Mouse (Mus musculus) cerebellum, adult 2 months (tissue): Measurements from ENCODE around the gene Gpr183. TPM values are rescaled to one million over a fixed set of nuclear protein-coding genes. Genes with fewer than 3 reads are reported as not detected.
A peak's percentile ranks its signal among the peaks of the same experiment; 100 is the strongest.

ENCODE experiments used
- DNase-seq, 2 experiments: peaks; one replicate each; pipeline ENCODE4 v3.0.0; 2021
- H3K27ac ChIP-seq: fragments of 200-500 bp; 2 replicates; pipeline ENCODE4 v1.5.1; 2012; ENCODE audit warnings: low read length, control low read depth, inconsistent platforms; ENCODE audit not compliant: insufficient read depth
- H3K27me3 ChIP-seq: fragments of 200-500 bp; 2 replicates; pipeline ENCODE4 v1.6.1; 2012; ENCODE audit warnings: inconsistent platforms, mild to moderate bottlenecking, low read length, moderate library complexity; ENCODE audit not compliant: control insufficient read depth, insufficient read depth
- H3K4me1 ChIP-seq: fragments of 200-500 bp; 2 replicates; pipeline ENCODE4 v1.6.1; 2011; ENCODE audit warnings: low read length; ENCODE audit not compliant: control insufficient read depth, insufficient read depth
- H3K4me3 ChIP-seq: fragments of 200-500 bp; replicated peaks from 2 replicates; pipeline ENCODE3; 2011; ENCODE audit warnings: mild to moderate bottlenecking, low read depth, low read length, control low read depth; ENCODE audit not compliant: insufficient read depth
- CTCF ChIP-seq: fragments of 200-500 bp; IDR thresholded peaks from 2 replicates; pipeline ENCODE4 v1.5.1; 2011; ENCODE audit warnings: low read depth, mild to moderate bottlenecking, control low read depth, low read length, moderate library complexity, borderline replicate concordance; ENCODE audit not compliant: insufficient read depth
- POLR2A ChIP-seq: fragments of 200-500 bp; IDR thresholded peaks from 2 replicates; pipeline ENCODE4 v1.6.1; 2011; ENCODE audit warnings: low read length, control low read depth, borderline replicate concordance; ENCODE audit not compliant: insufficient read depth
- WGBS: fragments of 180-500 bp; shearing (Covaris S2); methylation state at CpG from one replicate; pipeline ENCODE4 v1.1.7; 2018; 5-methylcytosine and 5-hydroxymethylcytosine counted together
- polyA plus RNA-seq: library from polyadenylated mRNA; depleted of rRNA; stranded (reverse); fragments of >200 nt; gene quantifications from 2 replicates; pipeline ENCODE4 v1.2.3, GENCODE M21; 2012

Gpr183 gene
- polyA plus RNA-seq, 1 experiment, result 0.33 TPM

- Histone ChIP-seq H3K27ac (no peak overlapping the region), H3K4me3 (no peak overlapping the region), H3K4me1 (peaks cover 10% of the 10 kb centered on the region), H3K27me3 (no peaks in the 10 kb centered on the region)
- no peak for TF ChIP-seq CTCF
- TF ChIP-seq POLR2A, result no peak
- WGBS, result 71% methylated on average over 4 of the region's 4 CpGs
- DNase-seq, result no peak
These were observed 42.3 kb downstream of the Gpr183 start for GRCm38 (mm10) chr14:121922731-121923130.

GRCm38 (mm10) chr14:121922016-121922415 lies 43.0 kb downstream of the Gpr183 start:
- Histone ChIP-seq H3K27ac (no peak overlapping the region), H3K4me3 (no peak overlapping the region), H3K4me1 (peaks cover 10% of the 10 kb centered on the region), H3K27me3 (no peaks in the 10 kb centered on the region)
- no peak for DNase-seq
- TF ChIP-seq CTCF (no peak), POLR2A (no peak)
- 93% methylated on average over 4 of the region's 4 CpGs for WGBS

DNA sequence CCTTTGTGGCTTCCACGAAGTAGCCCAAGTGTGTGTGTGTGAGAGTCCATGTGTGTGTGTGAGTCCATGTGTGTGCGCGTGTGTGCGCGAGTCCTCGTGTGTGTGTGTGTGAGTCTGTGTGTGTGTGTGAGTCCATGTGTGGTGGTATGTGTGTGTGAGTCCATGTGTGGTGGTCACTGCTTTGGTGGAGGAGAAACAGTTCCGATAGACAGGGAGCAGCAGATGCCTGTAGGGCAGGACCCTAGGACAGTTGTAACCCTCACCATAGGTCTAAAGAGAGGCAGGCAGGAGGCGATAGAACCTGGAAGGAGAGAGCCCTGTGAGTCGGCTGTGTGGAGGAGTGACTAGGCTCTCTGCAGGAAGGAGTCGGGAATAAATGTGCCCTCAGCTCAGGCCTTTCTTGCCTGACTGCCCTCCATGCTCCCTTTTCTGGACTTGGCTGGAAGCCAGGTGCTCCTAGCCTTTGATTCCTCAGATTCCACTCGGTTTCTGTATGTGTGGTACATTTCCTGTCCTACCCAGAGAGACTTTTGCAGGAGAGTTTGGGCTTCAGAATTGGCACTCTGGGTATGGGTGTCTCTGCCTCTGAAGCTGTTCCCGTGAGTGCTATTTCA lies 44.4 kb downstream of the Gpr183 start:
- peaks cover 10% of the 10 kb centered on the region for H3K4me1 ChIP-seq
- no peak overlapping the region for H3K4me3 ChIP-seq
- WGBS, result 74% methylated on average over 12 of the region's 12 CpGs
- no peaks in the 10 kb centered on the region for H3K27me3 ChIP-seq
- no peak for TF ChIP-seq CTCF
- no peak for TF ChIP-seq POLR2A
- H3K27ac ChIP-seq, result no peak overlapping the region
- DNase-seq, result peak; percentile 16 to 34

GRCm38 (mm10) chr14:121919752-121920151 lies 45.2 kb downstream of the Gpr183 start:
- TF ChIP-seq CTCF, result peak; percentile 50; the same call in 1 of the 2 replicates
- TF ChIP-seq POLR2A, result no peak
- WGBS, result 9% methylated on average over 3 of the region's 3 CpGs

GRCm38 (mm10) chr14:121918266-121918665 lies 46.7 kb downstream of the Gpr183 start:
- peaks cover 3% of the 10 kb centered on the region for H3K4me1 ChIP-seq
- H3K27ac ChIP-seq, result no peak overlapping the region
- H3K4me3 ChIP-seq, result no peak overlapping the region
- WGBS, result 62% methylated on average over 3 of the region's 3 CpGs
- H3K27me3 ChIP-seq, result no peaks in the 10 kb centered on the region
- no peak for DNase-seq
- TF ChIP-seq POLR2A (no peak), CTCF (no peak)

More at GRCm38 (mm10) chr14:121919752-121920151, 45.2 kb downstream of the Gpr183 start:
- peak in 1 of 2 experiments; percentile 14 for DNase-seq
- Histone ChIP-seq H3K4me3 (no peak overlapping the region), H3K4me1 (peaks cover 6% of the 10 kb centered on the region), H3K27me3 (no peaks in the 10 kb centered on the region), H3K27ac (no peak overlapping the region)

DNA sequence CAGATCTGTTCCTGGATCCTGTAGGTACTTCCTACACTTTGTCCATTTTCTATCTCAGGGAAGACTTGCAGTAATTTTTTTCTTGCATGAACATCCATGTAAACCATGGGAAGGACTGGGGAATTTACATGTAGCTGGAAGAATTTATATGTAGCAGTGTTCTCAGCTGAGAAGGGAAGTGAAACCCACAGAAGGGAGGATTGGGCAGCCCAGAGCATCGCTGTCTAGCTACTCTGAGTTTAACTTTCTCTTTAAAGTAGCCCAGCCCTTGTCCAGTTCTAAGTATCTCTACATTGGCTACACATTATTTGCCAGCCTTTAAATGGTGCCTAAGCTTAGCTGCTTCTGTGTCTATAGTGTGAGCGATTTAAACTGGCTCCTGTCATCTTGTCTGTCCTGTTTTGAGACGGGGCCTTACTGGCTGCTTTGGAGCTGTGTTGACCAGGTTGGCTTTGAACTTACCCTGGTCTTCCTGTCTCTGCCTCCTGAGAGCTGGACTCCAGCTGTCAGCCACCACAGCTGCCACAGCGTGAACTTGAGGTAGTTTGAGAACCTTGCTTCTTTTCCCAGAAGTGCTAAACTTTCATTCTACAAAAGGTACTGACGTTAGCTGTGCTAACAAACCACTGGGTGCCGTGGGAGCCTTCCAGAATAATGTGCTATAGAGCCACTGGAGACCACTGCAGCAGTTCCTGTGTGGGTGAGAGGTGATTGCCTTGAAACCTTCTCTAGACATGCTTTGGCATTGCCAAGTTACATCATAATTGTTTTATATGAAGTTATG lies 48.5 kb downstream of the Gpr183 start:
- Histone ChIP-seq H3K4me1 (peaks cover 3% of the 10 kb centered on the region; the same call in 1 of the 2 replicates), H3K27ac (no peak overlapping the region), H3K4me3 (no peak overlapping the region), H3K27me3 (no peaks in the 10 kb centered on the region)
- TF ChIP-seq CTCF, result no peak
- TF ChIP-seq POLR2A, result no peak
- no peak for DNase-seq
- 90% methylated on average over 6 of the region's 6 CpGs for WGBS

GRCm38 (mm10) chr14:121915621-121916020 lies 49.4 kb downstream of the Gpr183 start, which contains the start of gene Gpr18:
Gpr18 (minus strand) TSS chr14:121915781.
- no peak for DNase-seq
- Histone ChIP-seq H3K27ac (no peak within 1 kb of the TSS), H3K4me1 (peaks cover 3% of the 10 kb centered on the region; the same call in 1 of the 2 replicates), H3K4me3 (no peak within 1 kb of the TSS), H3K27me3 (no peaks in the 10 kb centered on the region)
- no peak for TF ChIP-seq POLR2A
- no peak for TF ChIP-seq CTCF
- 85% methylated on average over 8 of the region's 8 CpGs for WGBS
